Mouse (Mus musculus) CH12.LX (cell line): ENCODE results near the gene Sgsm3. TPM values are rescaled to one million over a fixed set of nuclear protein-coding genes. Genes with fewer than 3 reads are reported as not detected.

Source experiments
- DNase-seq: peaks from one replicate; pipeline ENCODE4 v3.0.0-alpha.2; 2013; ENCODE audit errors: extremely low read depth
- H3K27ac ChIP-seq: 2 replicates; pipeline ENCODE4 v1.5.1; 2012; ENCODE audit warnings: low read depth, mild to moderate bottlenecking, control low read depth, moderate library complexity; ENCODE audit not compliant: insufficient read depth
- H3K27me3 ChIP-seq: replicated peaks from 2 replicates; pipeline ENCODE3; 2012; ENCODE audit warnings: inconsistent platforms
- H3K36me3 ChIP-seq, 2 experiments: replicated peaks in 1 of 2; 2 replicates each; pipeline versions ENCODE3 to v1.6.1; 2012; ENCODE audit warnings: inconsistent platforms in 1 of 2, low read length in 1 of 2, mild to moderate bottlenecking in 1 of 2, mixed read lengths in 1 of 2, moderate library complexity in 1 of 2; ENCODE audit not compliant: control insufficient read depth in 1 of 2, insufficient read depth in 1 of 2
- H3K4me1 ChIP-seq, 2 experiments: 2 replicates each; pipeline ENCODE4 v1.6.1; 2012; ENCODE audit warnings: inconsistent platforms in 1 of 2, moderate library complexity in 1 of 2; ENCODE audit not compliant: insufficient read depth in 2 of 2, control insufficient read depth in 1 of 2
- H3K4me2 ChIP-seq: 2 replicates; pipeline ENCODE4 v1.6.1; 2012; ENCODE audit warnings: low read depth, mild to moderate bottlenecking, control low read depth; ENCODE audit not compliant: poor library complexity, insufficient read depth, severe bottlenecking
- H3K4me3 ChIP-seq, 3 experiments: fragments of 150-350 bp in 1 of 3; sonication (generic) in 1 of 3; replicated peaks in 1 of 3; 2 replicates each; pipeline versions ENCODE3 to v1.5.1; 2011 to 2012; ENCODE audit warnings: low read depth in 2 of 3, low read length in 2 of 3, mild to moderate bottlenecking in 2 of 3, moderate library complexity in 2 of 3, control low read depth in 1 of 3, improper control_type of control experiment in 1 of 3, inconsistent platforms in 1 of 3, mixed read lengths in 1 of 3; ENCODE audit not compliant: poor library complexity in 1 of 3
- H3K79me2 ChIP-seq: replicated peaks from 2 replicates; pipeline ENCODE4 v1.6.1; 2012; ENCODE audit warnings: mild to moderate bottlenecking, moderate library complexity; ENCODE audit not compliant: control insufficient read depth, poor library complexity, insufficient read depth, severe bottlenecking; ENCODE audit errors: extremely low read depth
- H3K9ac ChIP-seq: 2 replicates; pipeline ENCODE4 v1.6.1; 2012; ENCODE audit warnings: low read depth, mild to moderate bottlenecking, control low read depth, moderate library complexity; ENCODE audit not compliant: insufficient read depth
- H3K9me3 ChIP-seq: replicated peaks from 2 replicates; pipeline ENCODE3; 2012; ENCODE audit warnings: low read length, inconsistent platforms, mixed read lengths
- CHD1 ChIP-seq: IDR thresholded peaks from 2 replicates; pipeline ENCODE4 v1.6.1; 2012; ENCODE audit warnings: low read depth, low read length, improper control_type of control experiment, inconsistent platforms
- CHD2 ChIP-seq: IDR thresholded peaks from 2 replicates; pipeline ENCODE4 v1.6.1; 2011; ENCODE audit warnings: low read length, improper control_type of control experiment
- CTCF ChIP-seq, 2 experiments: IDR thresholded peaks in 1 of 2; conservative IDR thresholded peaks in 1 of 2; 2 replicates each; pipeline ENCODE4 v1.5.1; 2011 to 2012; ENCODE audit warnings: low read depth in 2 of 2, low read length in 2 of 2, improper control_type of control experiment in 1 of 2, inconsistent platforms in 1 of 2, mild to moderate bottlenecking in 1 of 2, moderate library complexity in 1 of 2
- E2F4 ChIP-seq: IDR thresholded peaks from 2 replicates; pipeline ENCODE4 v1.6.1; 2011; ENCODE audit warnings: low read depth, low read length, improper control_type of control experiment; ENCODE audit not compliant: insufficient replicate concordance
- ELF1 ChIP-seq: IDR thresholded peaks from 2 replicates; pipeline ENCODE4 v1.6.1; 2014; ENCODE audit warnings: low read depth, mild to moderate bottlenecking, inconsistent platforms, low read length, improper control_type of control experiment
- ETS1 ChIP-seq: conservative IDR thresholded peaks from 2 replicates; pipeline ENCODE4 v1.6.1; 2012; ENCODE audit warnings: low read depth, mild to moderate bottlenecking, inconsistent platforms, low read length, improper control_type of control experiment, moderate library complexity
- IRF4 ChIP-seq: IDR thresholded peaks from 2 replicates; pipeline ENCODE4 v1.6.1; 2014; ENCODE audit warnings: low read depth, mild to moderate bottlenecking, inconsistent platforms, low read length, improper control_type of control experiment
- JUN ChIP-seq: IDR thresholded peaks from 2 replicates; pipeline ENCODE4 v1.6.1; 2011; ENCODE audit warnings: low read depth, mild to moderate bottlenecking, low read length, improper control_type of control experiment, moderate library complexity; ENCODE audit not compliant: insufficient read depth
- MAZ ChIP-seq: IDR thresholded peaks from 2 replicates; pipeline ENCODE4 v1.6.1; 2012; ENCODE audit warnings: low read depth, mild to moderate bottlenecking, inconsistent platforms, low read length, improper control_type of control experiment, moderate library complexity
- MXI1 ChIP-seq: IDR thresholded peaks from 2 replicates; pipeline ENCODE4 v1.6.1; 2011; ENCODE audit warnings: mild to moderate bottlenecking, low read depth, low read length, improper control_type of control experiment
- MYC ChIP-seq: IDR thresholded peaks from 2 replicates; pipeline ENCODE4 v1.6.1; 2011; ENCODE audit warnings: low read depth, mild to moderate bottlenecking, improper control_type of control experiment, low read length
- NELFE ChIP-seq: IDR thresholded peaks from 2 replicates; pipeline ENCODE4 v1.6.1; 2011; ENCODE audit warnings: low read depth, low read length, improper control_type of control experiment
- NRF1 ChIP-seq: IDR thresholded peaks from 2 replicates; pipeline ENCODE4 v1.6.1; 2014; ENCODE audit warnings: low read depth, mild to moderate bottlenecking, inconsistent platforms, low read length, improper control_type of control experiment, moderate library complexity
- PAX5 ChIP-seq: IDR thresholded peaks from 2 replicates; pipeline ENCODE4 v1.6.1; 2012; ENCODE audit warnings: low read length, inconsistent platforms, mixed read lengths
- POLR2A ChIP-seq: IDR thresholded peaks from 2 replicates; pipeline ENCODE4 v1.6.1; 2011; ENCODE audit warnings: low read depth, mild to moderate bottlenecking, improper control_type of control experiment, low read length
- RAD21 ChIP-seq: IDR thresholded peaks from 2 replicates; pipeline ENCODE4 v1.6.1; 2011; ENCODE audit warnings: low read depth, mild to moderate bottlenecking, low read length, improper control_type of control experiment, moderate library complexity
- SIN3A ChIP-seq: IDR thresholded peaks from 2 replicates; pipeline ENCODE4 v1.6.1; 2012; ENCODE audit warnings: low read length, improper control_type of control experiment, inconsistent platforms
- SMC3 ChIP-seq: IDR thresholded peaks from 2 replicates; pipeline ENCODE4 v1.6.1; 2011; ENCODE audit warnings: low read depth, low read length, improper control_type of control experiment
- TBP ChIP-seq: conservative IDR thresholded peaks from 2 replicates; pipeline ENCODE4 v1.6.1; 2011; ENCODE audit warnings: low read depth, low read length, improper control_type of control experiment
- TCF12 ChIP-seq: IDR thresholded peaks from 2 replicates; pipeline ENCODE4 v1.6.1; 2014; ENCODE audit warnings: low read depth, mild to moderate bottlenecking, inconsistent platforms, low read length, improper control_type of control experiment
- USF1 ChIP-seq: IDR thresholded peaks from 2 replicates; pipeline ENCODE4 v1.6.1; 2014; ENCODE audit warnings: low read depth, mild to moderate bottlenecking, inconsistent platforms, low read length, improper control_type of control experiment
- USF2 ChIP-seq: conservative IDR thresholded peaks from 2 replicates; pipeline ENCODE4 v1.6.1; 2011; ENCODE audit warnings: low read depth, low read length, improper control_type of control experiment
- ZMIZ1 ChIP-seq: IDR thresholded peaks from 2 replicates; pipeline ENCODE4 v1.6.1; 2012; ENCODE audit warnings: low read depth, mild to moderate bottlenecking, inconsistent platforms, low read length, improper control_type of control experiment
- ZNF384 ChIP-seq: IDR thresholded peaks from 2 replicates; pipeline ENCODE4 v1.6.1; 2012; ENCODE audit warnings: low read depth, low read length, improper control_type of control experiment, inconsistent platforms
- dilution Hi-C: fragments of 300-500 bp; cut with MboI; formaldehyde crosslinking; loops from 2 replicates; pipeline ENCODE4 v1.14.3; 2020; ENCODE audit warnings: low sequenced_read_pairs; ENCODE audit not compliant: extremely low pct_unique_long_range_greater_than_20kb, extremely low pct_ligation_motif_present
- in situ Hi-C: fragments of 300-500 bp; cut with MboI; formaldehyde crosslinking; loops from 3 replicates; pipeline ENCODE4 v1.14.3; 2019; ENCODE audit warnings: low sequenced_read_pairs, low pct_ligation_motif_present, low pct_unique_long_range_greater_than_20kb, mixed read lengths
- polyA plus RNA-seq: library from polyadenylated mRNA; unstranded; fragments of >175 nt; gene quantifications from 2 replicates; pipeline ENCODE4 v1.2.1, GENCODE M21; 2012; ENCODE audit warnings: low read depth; ENCODE audit not compliant: insufficient read length
- total RNA-seq, 2 experiments: library from RNA; depleted of rRNA; stranded (reverse); fragments of 300-350 nt in 1 of 2; fragments of >200 nt in 1 of 2; gene quantifications; 2 replicates each; pipeline ENCODE4 v1.2.3; 2012 to 2014

Sgsm3 gene
- total and polyA plus RNA-seq, 3 experiments = 14.4 to 25.5 (median 15.0) TPM

DNA sequence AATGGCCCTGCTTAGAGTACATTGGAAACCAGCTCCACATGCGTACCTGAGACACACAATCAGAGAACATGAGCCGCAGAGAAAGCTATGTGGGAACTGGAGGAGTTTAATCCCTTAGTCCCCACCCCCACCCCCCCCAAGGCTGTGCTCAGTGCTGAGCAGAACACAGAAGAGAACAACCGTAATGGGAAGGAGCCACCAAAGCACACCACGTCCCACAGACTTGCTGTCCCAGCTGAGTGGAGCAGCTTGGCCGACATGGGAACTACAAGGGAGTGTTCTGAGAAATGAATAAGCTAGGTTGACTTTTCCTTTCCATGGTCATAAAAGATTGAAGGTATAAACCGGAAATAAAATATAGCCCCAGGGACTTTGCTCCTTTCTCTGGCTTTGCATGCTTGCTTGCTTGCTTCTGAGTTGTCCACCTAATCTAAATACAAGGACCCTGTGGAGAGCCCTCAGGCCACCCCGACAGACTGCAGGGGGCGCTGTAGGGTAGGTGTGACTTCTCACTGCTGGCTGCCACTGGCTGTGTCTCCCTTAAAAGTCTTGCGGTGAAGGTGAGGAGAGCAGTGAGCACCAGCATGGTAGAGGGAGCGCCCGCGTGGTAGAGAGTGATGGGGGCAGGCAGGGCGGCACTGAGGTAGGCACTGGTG, 64.8 kb downstream of the Sgsm3 start:
- H3K9ac ChIP-seq = no peak overlapping the region
- no peak overlapping the region for H3K4me3 ChIP-seq
- dilution Hi-C loops = no loop called here

GRCm38 (mm10) chr15:81044446-81044845, 66.9 kb downstream of the Sgsm3 start:
- H3K4me2 ChIP-seq = peak overlapping the region; percentile 48
- peaks cover 10 to 68% of the 10 kb centered on the region in 2 experiments for H3K4me1 ChIP-seq
- H3K79me2 ChIP-seq = no peaks in the 10 kb centered on the region
- 0 out of 2 replicates have a peak, but pooled peaks have one; percentile 22 for TF ChIP-seq NELFE
- peak; percentile 20; the same call in 1 of the 2 replicates for TF ChIP-seq MYC
- TF ChIP-seq RAD21 = no peak
- TF ChIP-seq TCF12 = 0 out of 2 replicates have a peak, but pooled peaks have one; percentile 7
- no peak; the same call in 1 of the 2 replicates for TF ChIP-seq IRF4
- TF ChIP-seq JUN = no peak
- no peak for TF ChIP-seq E2F4
- TF ChIP-seq NRF1 = no peak
- TF ChIP-seq USF2 = no peak
- TF ChIP-seq CHD1 = no peak
- peak; percentile 49 for TF ChIP-seq POLR2A
- no peak for TF ChIP-seq ETS1
- peak; percentile 32; the same call in 1 of the 2 replicates for TF ChIP-seq SIN3A
- no peak for TF ChIP-seq MXI1
- no peak for TF ChIP-seq SMC3
- TF ChIP-seq ELF1 = peak; percentile 44; the same call in 1 of the 2 replicates
- TF ChIP-seq ZMIZ1 = no peak
- no peak for TF ChIP-seq CHD2
- peak; percentile 77 for TF ChIP-seq TBP
- TF ChIP-seq ZNF384 = no peak
- TF ChIP-seq USF1 = no peak
- TF ChIP-seq MAZ = no peak
- dilution Hi-C loops = no loop called here
- peak; percentile 79 for DNase-seq
- H3K27me3 ChIP-seq = no peaks in the 10 kb centered on the region
- in situ Hi-C loops = no loop called here
- H3K9ac ChIP-seq = peak overlapping the region; percentile 18; the same call in 1 of the 2 replicates
- H3K27ac ChIP-seq = peak overlapping the region; percentile 81
- no peaks in the 10 kb centered on the region for H3K9me3 ChIP-seq
- peaks cover 0 to 39% of the 10 kb centered on the region in 2 experiments for H3K36me3 ChIP-seq
- H3K4me3 ChIP-seq = peak overlapping the region; percentile 49 to 60 (median 54)

More for the DNA sequence above, 64.8 kb downstream of the Sgsm3 start:
- in situ Hi-C loops = no loop called here
- no peak for DNase-seq
- Histone ChIP-seq H3K9me3 (no peaks in the 10 kb centered on the region), H3K4me1 (peaks cover 10 to 54% of the 10 kb centered on the region in 2 experiments), H3K27ac (no peak overlapping the region), H3K4me2 (no peak overlapping the region), H3K79me2 (no peaks in the 10 kb centered on the region), H3K36me3 (peaks cover 0 to 52% of the 10 kb centered on the region in 2 experiments), H3K27me3 (no peaks in the 10 kb centered on the region)
- TF ChIP-seq CTCF (conservative IDR thresholded peaks at IDR 0.05 in 1 of 2, IDR thresholded peaks at IDR 0.05 in 1 of 2; ENCODE audit: low read depth in 2 of 2, low read length in 2 of 2) (peak in 1 of 2 experiments; percentile 57; a peak in 2 of 4 replicates), USF2 (no peak), MXI1 (no peak), PAX5 (no peak)
